Mouse (Mus musculus) cortical plate, adult 2 months (tissue): ENCODE data around the gene Nmnat3.

Experiments used
- CTCF ChIP-seq: fragments of 200-500 bp; IDR thresholded peaks from 2 replicates; pipeline ENCODE4 v1.5.1; 2011; ENCODE audit warnings: mild to moderate bottlenecking, control low read depth, low read length; ENCODE audit not compliant: insufficient read depth; ENCODE audit errors: extremely low read depth
- POLR2A ChIP-seq: fragments of 200-500 bp; IDR thresholded peaks from 2 replicates; pipeline ENCODE4 v1.6.1; 2011; ENCODE audit warnings: mild to moderate bottlenecking, low read length, control low read depth; ENCODE audit not compliant: insufficient read depth; ENCODE audit errors: extremely low read depth

DNA sequence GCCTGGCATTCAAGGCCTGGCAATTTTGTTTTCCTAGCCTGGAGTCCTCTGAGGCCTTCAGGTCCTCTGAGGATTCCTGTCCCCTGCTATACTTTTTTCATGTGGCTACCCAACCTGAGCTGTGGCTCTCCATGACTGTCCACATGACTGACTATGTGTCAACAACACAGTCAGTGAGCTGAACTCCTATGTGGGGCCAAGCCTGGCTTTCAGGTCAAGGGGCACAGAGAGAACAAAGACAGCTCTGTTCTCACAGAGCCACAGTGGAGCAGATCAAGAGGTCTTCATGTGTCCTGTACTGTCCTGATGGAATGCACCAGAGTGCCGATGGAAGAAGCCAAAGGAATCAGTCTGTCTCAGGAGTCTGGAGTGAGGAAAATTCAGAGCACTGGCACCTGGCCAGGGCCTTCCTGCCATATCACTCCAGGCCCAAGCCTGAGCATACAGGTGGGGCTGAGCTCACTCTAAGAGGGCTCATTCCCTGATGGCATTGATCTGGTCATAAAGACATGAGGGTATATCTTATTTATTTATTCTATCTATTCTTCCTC lies 25.7 kb upstream of the Nmnat3 start:
- no peak for TF ChIP-seq CTCF
- TF ChIP-seq POLR2A: no peak
